Mouse (Mus musculus): ENCODE data around the gene Capn11. TPM values are rescaled to one million over a fixed set of nuclear protein-coding genes. Genes with fewer than 3 reads are reported as not detected.

The Capn11 gene
- 0.63 TPM for polyA plus RNA-seq (2014; fragmentation: Illumina TruSeq; extraction: RNeasy Lipid Tissue Mini Kit (QIAGEN cat#74804); ENCODE audit: low replicate concordance)

DNA sequence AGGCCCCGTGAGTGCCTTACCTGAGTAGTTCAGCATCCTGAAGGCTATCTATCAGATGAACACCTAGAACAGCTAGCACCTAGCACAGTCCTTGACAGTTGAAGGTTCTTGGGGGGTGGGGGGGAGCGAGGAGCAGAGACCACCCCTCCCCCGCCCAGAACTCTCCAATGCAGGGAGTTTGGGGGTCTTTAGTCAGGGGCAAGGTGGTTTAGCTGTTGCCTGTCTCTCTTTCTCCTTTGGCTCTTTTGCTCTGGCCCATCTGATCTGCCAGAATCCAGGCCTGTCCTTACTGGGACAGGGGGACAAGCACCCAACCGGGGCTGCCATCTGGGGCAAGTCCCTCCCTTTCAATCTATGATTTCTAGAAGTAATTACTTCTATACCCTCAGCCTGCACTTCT is at the start of gene Capn11:
TSS of gene Capn11 (minus strand) at position 101 of the 400 bp plus-strand sequence.

GRCm38 (mm10) chr17:45686716-45687115 is 27.6 kb upstream of the Capn11 start, which contains the start of gene Tmem63b:
Tmem63b (minus strand) TSS chr17:45686905.

GRCm38 (mm10) chr17:45686093-45686619 is 27.0 kb upstream of the Capn11 start, which contains the start of gene Mrpl14:
Mrpl14 (plus strand) TSS chr17:45686322.

GRCm38 (mm10) chr17:45601877-45602304 is 57.2 kb downstream of the Capn11 start, which contains the start of gene Mymx:
Mymx (minus strand) TSS chr17:45602102.

GRCm38 (mm10) chr17:45599446-45600242 is 59.5 kb downstream of the Capn11 start, which contains the start of gene Slc29a1:
Slc29a1 (minus strand) TSS chr17:45599606.

Other genes starting within 250 kb of the Capn11 start
- gene Cdc5l, start 225.6 kb downstream of the Capn11 start, polyA plus RNA-seq (2014; fragmentation: Illumina TruSeq; extraction: RNeasy Lipid Tissue Mini Kit (QIAGEN cat#74804); ENCODE audit: low replicate concordance), result 54.4 TPM
- gene Spats1, start 183.9 kb downstream of the Capn11 start, polyA plus RNA-seq (2014; fragmentation: Illumina TruSeq; extraction: RNeasy Lipid Tissue Mini Kit (QIAGEN cat#74804); ENCODE audit: low replicate concordance), result not detected
- gene Aars2, start 152.5 kb downstream of the Capn11 start, polyA plus RNA-seq (2014; fragmentation: Illumina TruSeq; extraction: RNeasy Lipid Tissue Mini Kit (QIAGEN cat#74804); ENCODE audit: low replicate concordance), result not detected
- not detected for gene Tcte1, start 135.9 kb downstream of the Capn11 start, polyA plus RNA-seq (2014; fragmentation: Illumina TruSeq; extraction: RNeasy Lipid Tissue Mini Kit (QIAGEN cat#74804); ENCODE audit: low replicate concordance)
- not detected for gene Tmem151b, start 109.6 kb downstream of the Capn11 start, polyA plus RNA-seq (2014; fragmentation: Illumina TruSeq; extraction: RNeasy Lipid Tissue Mini Kit (QIAGEN cat#74804); ENCODE audit: low replicate concordance)
- 1.1 TPM for gene Nfkbie, start 103.6 kb downstream of the Capn11 start, polyA plus RNA-seq (2014; fragmentation: Illumina TruSeq; extraction: RNeasy Lipid Tissue Mini Kit (QIAGEN cat#74804); ENCODE audit: low replicate concordance)
- 1.3 TPM for gene Slc35b2, start 95.5 kb downstream of the Capn11 start, polyA plus RNA-seq (2014; fragmentation: Illumina TruSeq; extraction: RNeasy Lipid Tissue Mini Kit (QIAGEN cat#74804); ENCODE audit: low replicate concordance)
- 585 TPM for gene Hsp90ab1, start 86.1 kb downstream of the Capn11 start, polyA plus RNA-seq (2014; fragmentation: Illumina TruSeq; extraction: RNeasy Lipid Tissue Mini Kit (QIAGEN cat#74804); ENCODE audit: low replicate concordance)
- gene Slc29a1, start 59.7 kb downstream of the Capn11 start, polyA plus RNA-seq (2014; fragmentation: Illumina TruSeq; extraction: RNeasy Lipid Tissue Mini Kit (QIAGEN cat#74804); ENCODE audit: low replicate concordance), result 0.82 TPM
- gene Mymx, start 57.2 kb downstream of the Capn11 start, polyA plus RNA-seq (2014; fragmentation: Illumina TruSeq; extraction: RNeasy Lipid Tissue Mini Kit (QIAGEN cat#74804); ENCODE audit: low replicate concordance), result not detected
- gene Mrpl14, start 27.0 kb upstream of the Capn11 start, polyA plus RNA-seq (2014; fragmentation: Illumina TruSeq; extraction: RNeasy Lipid Tissue Mini Kit (QIAGEN cat#74804); ENCODE audit: low replicate concordance), result not detected
- 2.9 TPM for gene Tmem63b, start 27.6 kb upstream of the Capn11 start, polyA plus RNA-seq (2014; fragmentation: Illumina TruSeq; extraction: RNeasy Lipid Tissue Mini Kit (QIAGEN cat#74804); ENCODE audit: low replicate concordance)
- gene 1600014C23Rik, start 74.5 kb upstream of the Capn11 start, polyA plus RNA-seq (2014; fragmentation: Illumina TruSeq; extraction: RNeasy Lipid Tissue Mini Kit (QIAGEN cat#74804); ENCODE audit: low replicate concordance), result not detected